Mouse (Mus musculus): ENCODE measurements around the gene Fam117a. TPM values are rescaled to one million over a fixed set of nuclear protein-coding genes. Genes with fewer than 3 reads are reported as not detected.
"Not testable (repeated sequence)": the region's sequence is repeated elsewhere in the genome, so short reads cannot be mapped to it uniquely, and the experiment has no call there.

Fam117a gene
- total RNA-seq, 1 experiment from 2014 or later: 21.4 TPM

GRCm38 (mm10) chr11:95392708-95393499 lies 56.1 kb downstream of the Fam117a start:
- no peak for DNase-seq

DNA sequence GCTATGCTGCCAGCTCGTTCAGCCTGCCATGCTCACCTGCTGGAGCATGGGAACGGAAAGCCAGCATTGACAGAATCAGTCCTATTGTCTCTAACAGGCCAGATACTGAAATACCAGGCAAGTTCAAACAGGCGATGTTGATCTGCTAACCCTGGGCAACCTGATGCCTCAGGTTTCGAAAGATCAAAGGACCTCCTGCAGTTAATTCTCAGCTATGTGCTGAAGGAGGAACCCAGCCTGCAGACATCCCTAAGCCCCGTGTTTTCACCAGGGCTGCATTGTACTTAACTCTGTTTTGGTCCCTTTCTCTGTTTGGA lies 56.6 kb downstream of the Fam117a start:
- DNase-seq: no peak

DNA sequence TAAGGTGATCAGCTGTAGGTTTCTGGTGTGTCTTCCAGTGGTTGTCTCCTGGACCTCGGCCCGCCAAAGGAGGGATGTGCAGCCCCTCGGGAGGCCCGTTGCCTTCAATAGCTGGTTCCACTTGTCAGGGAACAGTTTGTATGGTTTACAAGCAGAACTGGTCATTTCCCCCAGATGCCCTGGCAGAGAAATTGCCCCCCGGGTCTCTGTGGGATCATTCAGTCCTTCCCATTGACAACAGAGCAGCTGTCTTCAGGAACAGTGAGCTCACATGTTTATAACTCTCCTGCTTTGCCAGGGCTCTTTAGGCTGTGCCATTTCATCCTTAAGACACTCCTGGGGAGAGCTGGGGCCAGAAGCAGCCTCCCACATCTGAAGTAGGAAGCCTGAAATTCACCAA lies 57.3 kb downstream of the Fam117a start:
- DNase-seq: no peak

- no peak for DNase-seq
Observed at GRCm38 (mm10) chr11:95396548-95396947, 59.7 kb downstream of the Fam117a start.

DNA sequence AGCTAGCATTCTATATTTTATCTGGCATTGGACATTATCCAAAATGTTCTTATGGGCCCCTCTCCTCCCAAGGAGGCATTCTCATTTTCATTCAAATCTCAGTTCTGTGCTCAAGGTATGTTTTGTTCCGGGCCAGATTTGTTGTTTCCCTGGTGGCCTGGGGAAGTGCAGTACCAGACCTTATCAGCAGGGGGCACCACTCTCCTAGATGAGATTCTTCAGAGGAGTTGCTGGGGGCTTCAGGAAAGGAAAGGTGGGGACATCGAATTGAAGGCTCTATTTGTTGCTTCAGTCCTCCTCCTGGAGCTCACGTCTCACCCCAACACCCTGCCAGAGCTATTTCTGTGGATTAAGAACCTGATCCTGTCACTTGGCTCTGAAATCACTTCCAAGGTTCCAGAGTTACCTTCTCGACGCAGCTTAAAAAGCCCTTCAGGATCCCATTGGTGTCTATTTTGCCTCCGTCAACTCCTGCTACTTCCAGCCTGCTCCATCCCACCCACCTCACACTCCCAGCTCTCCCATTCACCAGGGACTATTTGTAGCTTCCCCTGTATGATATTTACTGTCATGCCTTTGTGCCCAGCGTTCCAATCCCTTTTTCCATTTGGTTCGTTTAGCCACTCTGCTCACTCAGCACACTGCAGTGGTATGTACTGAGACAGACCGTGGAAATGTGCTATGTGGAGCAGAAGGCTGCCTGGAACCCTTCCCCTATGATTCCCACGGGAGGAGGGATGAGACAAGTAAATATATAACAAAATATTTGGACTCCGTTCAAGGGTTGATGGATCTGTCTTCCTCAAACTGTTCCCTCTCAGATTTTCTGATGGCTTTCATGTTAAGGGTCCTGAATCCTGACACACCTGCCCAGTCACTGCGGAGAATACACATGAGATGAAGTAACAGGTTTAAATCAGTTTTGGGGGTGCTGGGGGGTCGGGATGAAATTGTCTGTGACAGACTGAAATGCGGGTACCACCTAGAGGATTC lies 61.3 kb downstream of the Fam117a start:
- peak; percentile 84 for DNase-seq

DNA sequence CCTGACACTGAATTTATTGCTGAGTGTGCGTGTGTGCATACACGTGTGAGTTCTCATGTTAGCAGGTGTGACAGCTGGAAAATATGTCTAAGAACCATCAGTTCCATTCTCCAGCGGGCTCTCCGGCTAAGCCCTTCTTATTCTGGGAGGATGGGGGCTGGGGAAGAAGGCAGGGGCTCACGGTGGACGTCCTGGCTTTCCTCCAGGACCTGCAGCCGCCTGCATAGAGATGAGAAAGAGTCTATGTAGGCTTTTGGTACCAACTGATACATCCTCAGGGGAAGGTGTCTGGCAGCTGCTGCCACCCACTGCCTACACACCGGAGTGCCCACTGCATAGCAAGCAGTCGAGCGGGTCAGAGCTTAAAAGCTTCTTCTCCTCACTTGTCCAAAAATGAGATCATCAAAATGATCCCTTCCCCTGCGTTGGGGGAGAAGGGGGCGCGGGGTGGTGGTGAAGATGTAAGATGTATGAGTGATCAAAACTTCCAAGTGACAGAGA lies 62.8 kb downstream of the Fam117a start:
- no peak for DNase-seq

GRCm38 (mm10) chr11:95401568-95401967 lies 64.8 kb downstream of the Fam117a start:
- DNase-seq: no peak

- DNase-seq: peak; percentile 62
Observed at GRCm38 (mm10) chr11:95402196-95402595, 65.4 kb downstream of the Fam117a start.

- DNase-seq: peak; percentile 64
Observed at GRCm38 (mm10) chr11:95402658-95403101, 65.9 kb downstream of the Fam117a start.

DNA sequence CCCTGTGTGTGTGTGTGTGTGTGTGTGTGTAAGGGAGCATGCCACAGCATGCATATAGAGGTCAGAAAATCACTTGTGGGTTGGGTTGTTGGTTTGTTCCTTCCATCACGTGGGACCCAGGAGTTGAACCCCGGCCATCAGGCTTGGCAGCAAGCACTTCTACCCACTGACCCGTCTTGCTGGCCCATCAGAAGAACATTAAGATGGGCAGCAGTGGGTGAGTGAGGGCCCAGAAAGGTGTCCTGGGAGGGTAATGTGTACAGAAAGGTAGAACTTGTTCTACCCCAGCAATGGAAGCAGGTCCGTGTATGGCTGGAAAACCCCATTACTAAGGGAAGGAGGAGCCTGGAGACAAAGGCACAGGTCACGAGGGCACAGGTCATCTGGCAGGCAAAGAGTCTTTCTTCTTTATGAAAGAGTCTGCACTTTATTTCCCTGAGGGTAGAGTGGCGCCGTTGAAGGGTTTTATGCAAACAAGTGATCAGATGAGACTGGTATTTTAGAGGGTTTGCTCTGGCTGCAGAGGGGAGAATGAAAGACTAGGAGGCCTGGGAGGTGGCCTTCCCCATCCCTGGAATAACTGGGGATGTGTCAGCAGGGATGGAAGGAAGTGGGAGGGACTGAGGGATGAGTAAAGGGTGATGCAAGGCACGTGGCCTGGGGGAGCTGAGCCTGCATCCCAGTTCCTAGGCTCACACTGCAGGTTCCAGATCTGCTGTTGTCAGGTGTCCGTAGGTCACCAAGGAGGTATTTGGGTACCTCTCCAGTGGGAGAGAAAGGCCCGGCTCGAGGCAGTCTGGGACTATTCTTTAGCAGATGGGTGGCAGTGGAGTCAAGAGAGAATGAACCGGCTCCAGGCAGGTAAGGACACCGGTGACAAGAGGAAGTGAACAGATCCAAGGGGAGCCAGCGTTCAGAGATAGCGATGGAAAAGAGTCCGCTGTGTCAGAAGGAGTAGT lies 66.8 kb downstream of the Fam117a start:
- DNase-seq: peak; percentile 44

DNA sequence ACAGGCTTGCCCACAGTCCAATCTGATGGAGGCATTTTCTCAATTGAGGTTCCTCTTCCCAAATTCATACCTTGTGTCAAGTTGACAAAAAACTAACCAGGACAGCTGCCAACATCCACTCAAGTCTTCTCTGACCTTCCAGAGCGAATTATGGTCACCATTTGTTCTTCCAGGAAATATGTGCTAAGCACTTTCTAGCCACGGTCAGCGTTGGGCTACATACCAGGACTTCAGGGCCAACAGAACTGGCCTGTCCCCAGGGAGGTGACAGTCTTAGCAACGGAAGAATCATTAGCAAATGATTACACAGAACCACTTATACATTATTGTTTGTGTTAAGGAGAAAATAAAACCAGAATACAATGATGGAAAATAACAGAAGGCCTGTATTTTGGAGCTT lies 69.0 kb downstream of the Fam117a start:
- DNase-seq: peak; percentile 64

- DNase-seq: not testable (repeated sequence)
Observed at GRCm38 (mm10) chr11:95406398-95406797, 69.6 kb downstream of the Fam117a start.

DNA sequence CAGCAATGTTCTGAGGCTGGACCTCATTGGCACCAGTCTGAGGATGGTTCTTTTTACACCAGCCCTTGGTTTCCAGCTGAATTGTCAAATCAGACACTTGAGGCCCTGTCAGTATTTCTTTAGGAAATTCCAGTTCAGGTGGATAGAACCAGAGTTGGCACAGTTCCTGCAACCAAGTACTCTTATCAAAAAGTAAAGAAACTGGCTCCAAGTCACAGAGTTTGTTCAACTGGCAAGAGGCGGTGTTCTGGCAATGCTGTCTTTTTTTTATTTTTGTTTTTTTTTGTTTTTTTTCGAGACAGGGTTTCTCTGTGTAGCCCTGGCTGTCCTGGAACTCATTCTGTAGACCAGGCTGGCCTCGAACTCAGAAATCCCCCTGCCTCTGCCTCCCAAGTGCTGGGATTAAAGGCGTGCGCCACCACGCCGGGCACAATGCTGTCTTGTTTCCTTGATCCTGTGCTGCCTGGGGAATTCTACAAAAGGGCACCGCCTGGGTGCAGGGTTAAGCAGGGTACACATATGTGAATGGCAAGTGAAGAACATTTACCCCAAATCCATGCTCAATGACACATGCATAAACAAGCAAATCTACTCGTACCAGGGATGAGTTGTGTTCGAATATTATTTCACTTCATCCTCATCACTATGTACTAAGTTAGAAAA lies 72.8 kb downstream of the Fam117a start:
- DNase-seq: no peak

DNA sequence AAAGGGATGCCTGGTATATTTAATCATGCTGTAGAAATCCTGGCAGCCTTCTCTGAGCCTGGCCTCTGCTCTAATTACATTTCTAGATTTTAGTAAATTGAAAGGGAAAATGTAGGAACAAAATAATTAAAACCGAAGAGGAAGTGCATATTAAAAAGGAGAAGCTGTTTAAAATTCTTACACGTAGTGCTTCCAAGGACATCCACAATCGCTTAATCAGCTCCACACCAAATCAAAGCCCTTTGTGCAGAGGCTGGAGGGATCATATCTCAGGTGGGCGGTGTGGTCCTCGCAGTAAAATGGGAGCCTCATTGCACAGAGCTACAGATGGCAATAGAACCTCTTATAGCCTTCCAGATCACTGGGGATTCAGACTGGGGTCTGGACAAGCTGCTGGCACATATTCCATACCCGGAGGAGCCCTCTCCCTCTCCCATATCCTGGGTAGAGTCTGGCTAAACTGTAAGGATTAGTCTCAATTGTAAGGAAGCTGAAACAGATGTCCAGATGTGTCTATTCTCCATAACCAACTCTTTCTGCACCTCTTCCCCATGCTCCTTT lies 74.7 kb downstream of the Fam117a start:
- DNase-seq: no peak

GRCm38 (mm10) chr11:95412615-95413014 lies 75.8 kb downstream of the Fam117a start:
- peak; percentile 86 for DNase-seq

DNA sequence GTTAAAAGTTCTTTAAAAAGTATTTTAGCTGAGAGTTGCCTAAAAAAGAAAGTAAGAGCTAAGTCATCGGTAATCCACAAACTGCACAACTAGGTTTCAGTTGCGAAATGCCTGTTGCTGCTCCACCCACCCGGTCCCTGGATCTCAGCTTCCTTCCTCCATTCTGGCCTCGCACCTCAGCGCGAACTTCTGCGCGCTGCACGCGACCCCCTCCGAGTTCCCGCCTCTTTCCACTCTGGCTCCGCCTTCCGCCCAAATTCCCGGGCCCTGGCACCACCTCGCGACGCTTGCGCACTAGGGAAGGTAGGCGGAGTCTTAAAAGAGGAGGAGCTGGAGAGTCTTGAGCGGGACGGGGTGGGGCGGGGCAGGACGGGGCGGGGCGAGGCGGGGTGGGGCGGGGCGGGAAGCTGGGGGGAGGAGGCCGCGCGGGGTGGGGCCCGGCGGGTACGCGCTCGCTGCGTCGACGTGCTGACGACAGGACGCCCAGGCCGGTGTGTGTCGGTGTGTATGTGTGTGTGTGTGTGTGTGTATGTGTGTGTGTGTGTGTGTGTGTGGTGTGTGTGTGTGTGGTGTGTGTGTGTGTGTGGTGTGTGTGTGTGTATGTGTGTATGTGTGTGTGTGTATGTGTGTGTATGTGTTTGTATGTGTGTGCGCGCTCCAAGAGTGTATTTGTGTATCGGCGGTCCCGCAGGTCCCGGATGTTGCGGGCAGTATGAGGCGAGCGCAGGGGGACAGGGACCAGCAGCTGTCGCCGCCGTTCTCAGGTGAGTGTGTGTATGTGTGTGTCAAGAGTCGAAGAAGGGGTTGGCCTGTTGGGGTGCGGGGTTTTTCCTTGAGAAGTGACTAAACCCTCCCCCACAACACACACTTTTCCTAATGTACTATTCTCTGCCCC lies 77.1 kb downstream of the Fam117a start, which contains the start of gene Spop:
Spop (plus strand) TSS at position 440 of the 895 bp plus-strand sequence.
- DNase-seq: peak; percentile 96

- peak; percentile 98 for DNase-seq
Observed at GRCm38 (mm10) chr11:95414536-95415161, 77.8 kb downstream of the Fam117a start.

DNA sequence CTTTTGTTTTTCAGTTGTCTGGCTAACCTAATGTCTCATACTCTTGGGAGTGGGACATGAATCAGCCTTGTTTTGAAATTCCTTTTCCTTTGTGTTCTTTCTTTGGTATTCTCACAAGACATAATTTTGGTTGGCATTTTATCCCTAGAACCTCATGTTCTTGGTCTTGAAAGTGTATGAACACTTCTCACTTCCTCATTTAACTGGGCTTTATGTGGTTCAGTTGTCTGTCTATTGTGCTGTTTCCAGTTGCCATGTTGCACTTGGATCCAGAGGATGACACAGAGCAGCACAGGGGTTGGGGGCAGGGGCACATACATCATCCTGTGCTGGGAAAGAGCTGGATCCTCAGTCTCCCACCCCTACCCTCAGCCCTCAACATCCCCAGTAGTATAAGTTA lies 79.1 kb downstream of the Fam117a start:
- no peak for DNase-seq

DNA sequence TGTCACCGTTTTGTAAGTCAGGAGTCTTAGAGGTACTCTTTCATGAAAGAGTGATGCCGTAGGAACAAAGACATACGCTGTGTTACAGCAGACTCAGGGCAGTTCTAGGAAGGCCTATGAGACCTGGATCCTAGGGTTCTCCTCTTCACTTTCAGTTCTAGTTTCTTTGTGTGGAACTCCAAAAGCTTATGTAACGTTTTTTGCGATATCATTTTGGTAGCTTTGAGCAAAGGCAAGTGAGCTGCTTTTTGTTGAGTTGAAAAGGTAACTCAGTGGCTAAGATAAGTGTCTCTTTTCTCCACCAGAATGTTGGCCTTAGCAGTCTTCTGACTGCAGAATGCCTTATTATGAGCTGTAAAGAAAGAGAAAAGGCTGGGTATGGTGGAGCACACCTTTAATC lies 80.5 kb downstream of the Fam117a start:
- DNase-seq: no peak
